Mouse (Mus musculus) liver, embryonic 12.5 days (tissue): ENCODE measurements around the gene Sema3g. TPM values are rescaled to one million over a fixed set of nuclear protein-coding genes. Genes with fewer than 3 reads are reported as not detected.

Experiments
- ATAC-seq: fragments of 200-750 bp; cut with Nextera tagmentation; 2 replicates; pipeline ENCODE4 v1.8.0; 2017; ENCODE audit warnings: moderate number of reproducible peaks, mild to moderate bottlenecking, moderate library complexity
- H3K27ac ChIP-seq: fragments of 300-500 bp; sonication (generic); 2 replicates; pipeline ENCODE4 v1.5.1; 2016; ENCODE audit warnings: mild to moderate bottlenecking
- H3K27me3 ChIP-seq: fragments of 300-500 bp; sonication (generic); replicated peaks from 2 replicates; pipeline ENCODE4 v1.6.1; 2016; ENCODE audit warnings: mild to moderate bottlenecking, moderate library complexity
- H3K36me3 ChIP-seq: fragments of 300-500 bp; sonication (generic); 2 replicates; pipeline ENCODE4 v1.6.1; 2016; ENCODE audit warnings: mild to moderate bottlenecking, moderate library complexity
- H3K4me1 ChIP-seq: fragments of 300-500 bp; sonication (generic); 2 replicates; pipeline ENCODE4 v1.6.1; 2016
- H3K4me2 ChIP-seq: fragments of 300-500 bp; sonication (generic); 2 replicates; pipeline ENCODE4 v1.6.1; 2016; ENCODE audit warnings: mild to moderate bottlenecking, moderate library complexity
- H3K4me3 ChIP-seq: fragments of 300-500 bp; sonication (generic); 2 replicates; pipeline ENCODE4 v1.5.1; 2016; ENCODE audit warnings: mild to moderate bottlenecking, moderate library complexity
- H3K9ac ChIP-seq: fragments of 300-500 bp; sonication (generic); 2 replicates; pipeline ENCODE4 v1.6.1; 2016; ENCODE audit warnings: mild to moderate bottlenecking, moderate library complexity
- H3K9me3 ChIP-seq: fragments of 300-500 bp; sonication (generic); replicated peaks from 2 replicates; pipeline ENCODE4 v1.6.1; 2016; ENCODE audit warnings: mild to moderate bottlenecking, moderate library complexity
- WGBS: fragments of 180-500 bp; shearing (Covaris S2); methylation state at CpG from one replicate; pipeline ENCODE4 v1.1.7; 2016; ENCODE audit not compliant: insufficient replicate concordance; 5-methylcytosine and 5-hydroxymethylcytosine counted together
- polyA plus RNA-seq: library from polyadenylated mRNA; unstranded; fragments of >200 nt; fragmentation: Nextera tagmentation; extraction: Ambion mirVana; gene quantifications from 2 replicates; pipeline ENCODE4 v1.2.1, GENCODE M21; 2016

Sema3g gene
- polyA plus RNA-seq, 1 experiment from 2014 or later: 0.18 TPM

GRCm38 (mm10) chr14:31212499-31212898, 5.2 kb upstream of the Sema3g start:
- Histone ChIP-seq H3K36me3 (no peaks in the 10 kb centered on the region), H3K4me2 (no peak overlapping the region), H3K4me1 (peaks cover 58% of the 10 kb centered on the region), H3K9me3 (no peaks in the 10 kb centered on the region), H3K27me3 (peaks cover 21% of the 10 kb centered on the region), H3K9ac (no peak overlapping the region), H3K4me3 (no peak overlapping the region), H3K27ac (no peak overlapping the region)
- ATAC-seq: no peak
- WGBS: 77% methylated on average over 3 of the region's 3 CpGs

- no peaks in the 10 kb centered on the region for H3K36me3 ChIP-seq
- no peak overlapping the region for H3K27ac ChIP-seq
- no peak overlapping the region for H3K4me3 ChIP-seq
- H3K9me3 ChIP-seq: no peaks in the 10 kb centered on the region
- H3K27me3 ChIP-seq: peaks cover 28% of the 10 kb centered on the region
- H3K4me2 ChIP-seq: no peak overlapping the region
- 65% methylated on average over 8 of the region's 8 CpGs for WGBS
- peaks cover 52% of the 10 kb centered on the region for H3K4me1 ChIP-seq
- H3K9ac ChIP-seq: no peak overlapping the region
- no peak for ATAC-seq
These were observed 3.8 kb upstream of the Sema3g start for GRCm38 (mm10) chr14:31213868-31214267.

DNA sequence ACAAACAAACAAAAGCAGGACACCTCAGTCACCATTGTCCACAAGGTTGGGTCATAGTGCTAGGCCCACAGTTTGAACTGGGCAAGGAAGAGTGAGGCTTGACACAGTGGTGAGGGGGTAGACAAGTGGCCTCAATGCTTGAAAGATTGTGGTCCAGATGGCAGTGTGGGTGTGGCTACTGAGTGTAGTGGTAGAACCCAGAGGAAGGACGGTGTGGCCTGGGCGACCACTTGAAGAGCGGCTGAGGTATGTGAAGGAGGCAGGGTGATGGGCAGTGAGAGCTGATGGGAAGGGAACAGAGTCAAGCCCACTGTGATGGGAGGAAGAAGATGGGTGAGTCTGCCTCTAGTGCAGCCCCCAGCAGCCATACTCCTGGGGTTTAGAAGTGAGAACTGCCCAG, 3.0 kb upstream of the Sema3g start:
- Histone ChIP-seq H3K4me3 (no peak overlapping the region), H3K4me2 (no peak overlapping the region), H3K36me3 (no peaks in the 10 kb centered on the region), H3K27ac (no peak overlapping the region), H3K4me1 (peaks cover 52% of the 10 kb centered on the region), H3K9me3 (no peaks in the 10 kb centered on the region), H3K27me3 (peaks cover 24% of the 10 kb centered on the region), H3K9ac (no peak overlapping the region)
- ATAC-seq: no peak
- WGBS: 42% methylated on average over 3 of the region's 3 CpGs

DNA sequence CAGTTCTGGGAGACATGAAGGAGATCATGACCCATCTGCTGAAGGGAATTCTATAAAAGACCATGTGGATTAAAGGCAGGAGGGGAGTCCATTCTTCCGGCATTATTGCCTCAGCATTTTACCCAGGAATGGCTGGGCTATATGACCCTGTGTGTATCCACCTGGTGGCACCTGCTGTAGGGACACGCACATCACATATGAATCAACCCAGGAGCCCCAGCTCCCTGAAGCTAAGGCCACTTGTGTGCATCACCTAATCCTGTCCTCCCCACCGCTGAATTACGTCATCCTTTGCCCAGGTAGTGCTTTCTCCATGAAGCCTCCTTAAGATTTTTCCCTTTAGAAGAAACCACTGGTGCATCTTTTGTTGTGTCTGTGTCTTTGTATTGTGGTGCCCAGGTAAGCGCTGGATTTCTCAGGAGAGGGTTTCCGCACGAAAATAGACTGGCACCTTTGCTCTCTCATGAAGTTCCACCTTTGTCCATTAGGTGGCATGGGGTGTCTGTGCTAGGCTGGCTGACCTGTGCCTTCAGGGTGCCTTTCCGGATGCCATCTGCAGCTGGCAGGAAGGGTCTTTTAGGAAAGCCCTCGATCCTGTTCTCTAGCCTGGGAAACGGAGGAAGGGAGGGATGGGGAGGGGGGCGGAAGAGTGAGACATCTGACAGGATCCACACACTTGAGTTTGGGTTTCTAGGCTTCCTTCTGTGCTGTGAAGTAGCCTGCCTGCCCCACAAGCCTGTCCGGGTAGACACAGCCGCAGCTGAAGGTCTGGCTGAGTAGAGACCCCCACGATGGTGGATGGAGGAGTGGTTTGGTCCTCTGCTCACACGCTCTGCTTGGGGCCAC, 2.3 kb upstream of the Sema3g start:
- Histone ChIP-seq H3K36me3 (no peaks in the 10 kb centered on the region), H3K9ac (no peak overlapping the region), H3K4me3 (no peak overlapping the region), H3K9me3 (no peaks in the 10 kb centered on the region), H3K27me3 (peaks cover 25% of the 10 kb centered on the region), H3K4me2 (no peak overlapping the region), H3K4me1 (peaks cover 52% of the 10 kb centered on the region), H3K27ac (0 out of 2 replicates have a peak overlapping the region, but pooled peaks have one; percentile 3)
- ATAC-seq: peak; percentile 27; the same call in 1 of the 2 replicates
- 32% methylated on average over 15 of the region's 15 CpGs for WGBS

GRCm38 (mm10) chr14:31216846-31217245, 814 bp upstream of the Sema3g start, which contains the start of gene Nisch:
Gene Nisch, minus strand, starts transcription at chr14:31216946.
- H3K27ac ChIP-seq: 0 out of 2 replicates have a peak within 1 kb of the TSS, but pooled peaks have one; percentile 3
- H3K9me3 ChIP-seq: no peaks in the 10 kb centered on the region
- H3K27me3 ChIP-seq: peaks cover 36% of the 10 kb centered on the region
- no peaks in the 10 kb centered on the region for H3K36me3 ChIP-seq
- H3K9ac ChIP-seq: peak within 1 kb of the TSS; percentile 22; the same call in 1 of the 2 replicates
- WGBS: 47% methylated on average over 2 of the region's 2 CpGs
- no peak within 1 kb of the TSS for H3K4me3 ChIP-seq
- H3K4me1 ChIP-seq: peaks cover 43% of the 10 kb centered on the region
- H3K4me2 ChIP-seq: peak within 1 kb of the TSS; percentile 26
- ATAC-seq: no peak

GRCm38 (mm10) chr14:31226978-31227377, 9.3 kb downstream of the Sema3g start:
- Histone ChIP-seq H3K27me3 (peaks cover 29% of the 10 kb centered on the region), H3K9ac (no peak overlapping the region), H3K27ac (no peak overlapping the region; the same call in 1 of the 2 replicates), H3K4me3 (no peak overlapping the region), H3K4me2 (no peak overlapping the region), H3K36me3 (no peaks in the 10 kb centered on the region), H3K4me1 (peaks cover 9% of the 10 kb centered on the region; the same call in 1 of the 2 replicates), H3K9me3 (no peaks in the 10 kb centered on the region)
- 69% methylated on average over 4 of the region's 4 CpGs for WGBS
- no peak for ATAC-seq

- no peak for ATAC-seq
- Histone ChIP-seq H3K27me3 (peaks cover 40% of the 10 kb centered on the region), H3K9me3 (no peaks in the 10 kb centered on the region), H3K27ac (no peak overlapping the region; the same call in 1 of the 2 replicates), H3K4me3 (no peak overlapping the region), H3K4me1 (peaks cover 17% of the 10 kb centered on the region; the same call in 1 of the 2 replicates), H3K9ac (no peak overlapping the region), H3K36me3 (no peaks in the 10 kb centered on the region), H3K4me2 (no peak overlapping the region)
- 28% methylated on average over 6 of the region's 6 CpGs for WGBS
These were observed 10.6 kb downstream of the Sema3g start for GRCm38 (mm10) chr14:31228234-31228633.

DNA sequence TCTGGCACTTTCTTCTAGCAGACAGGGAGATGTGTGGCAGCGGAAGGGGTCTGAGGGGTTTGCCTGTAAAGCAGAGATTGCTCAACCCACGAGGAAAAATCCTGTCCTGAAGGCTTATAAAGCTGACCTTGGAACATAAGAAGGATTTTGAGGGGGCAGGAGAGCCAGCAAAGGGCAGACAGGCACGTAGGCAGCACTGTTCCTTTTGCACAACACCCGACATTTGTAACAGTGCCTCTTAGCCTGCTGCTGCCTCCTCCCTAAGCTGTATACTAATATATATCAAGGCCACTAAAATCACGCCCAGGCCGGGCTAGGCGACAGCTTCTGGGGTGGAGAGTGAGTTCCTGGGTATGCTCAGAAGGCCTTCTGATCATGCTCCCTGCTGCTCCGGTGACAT, 12.8 kb downstream of the Sema3g start:
- Histone ChIP-seq H3K4me2 (no peak overlapping the region), H3K9me3 (no peaks in the 10 kb centered on the region), H3K9ac (no peak overlapping the region), H3K27ac (no peak overlapping the region), H3K36me3 (no peaks in the 10 kb centered on the region), H3K4me3 (no peak overlapping the region), H3K27me3 (peaks cover 47% of the 10 kb centered on the region; the same call in 1 of the 2 replicates), H3K4me1 (peaks cover 23% of the 10 kb centered on the region; the same call in 1 of the 2 replicates)
- WGBS: 60% methylated on average over 8 of the region's 8 CpGs
- ATAC-seq: no peak

- no peak overlapping the region for H3K4me2 ChIP-seq
- no peaks in the 10 kb centered on the region for H3K36me3 ChIP-seq
- no peak overlapping the region for H3K9ac ChIP-seq
- no peak for ATAC-seq
- peaks cover 47% of the 10 kb centered on the region; the same call in 1 of the 2 replicates for H3K27me3 ChIP-seq
- peaks cover 23% of the 10 kb centered on the region; the same call in 1 of the 2 replicates for H3K4me1 ChIP-seq
- no peak overlapping the region for H3K4me3 ChIP-seq
- H3K9me3 ChIP-seq: no peaks in the 10 kb centered on the region
- WGBS: 67% methylated on average over 13 of the region's 13 CpGs
- no peak overlapping the region for H3K27ac ChIP-seq
These were observed 14.9 kb downstream of the Sema3g start for GRCm38 (mm10) chr14:31232404-31233069.

GRCm38 (mm10) chr14:31233070-31233995, 15.7 kb downstream of the Sema3g start:
- ATAC-seq: peak; percentile 31; the same call in 1 of the 2 replicates
- no peak overlapping the region for H3K4me2 ChIP-seq
- peaks cover 22% of the 10 kb centered on the region; the same call in 1 of the 2 replicates for H3K4me1 ChIP-seq
- WGBS: 58% methylated on average over 14 of the region's 14 CpGs
- H3K9ac ChIP-seq: no peak overlapping the region
- no peaks in the 10 kb centered on the region for H3K36me3 ChIP-seq
- H3K9me3 ChIP-seq: no peaks in the 10 kb centered on the region
- peaks cover 43% of the 10 kb centered on the region; the same call in 1 of the 2 replicates for H3K27me3 ChIP-seq
- H3K27ac ChIP-seq: no peak overlapping the region
- H3K4me3 ChIP-seq: no peak overlapping the region

- H3K9ac ChIP-seq: no peak overlapping the region
- H3K4me2 ChIP-seq: no peak overlapping the region
- no peaks in the 10 kb centered on the region for H3K9me3 ChIP-seq
- WGBS: 9% methylated on average over 11 of the region's 11 CpGs
- H3K36me3 ChIP-seq: no peaks in the 10 kb centered on the region
- 0 out of 2 replicates have a peak, but pooled peaks have one; percentile 10 for ATAC-seq
- peaks cover 43% of the 10 kb centered on the region; the same call in 1 of the 2 replicates for H3K27me3 ChIP-seq
- H3K4me3 ChIP-seq: no peak overlapping the region
- H3K4me1 ChIP-seq: peaks cover 15% of the 10 kb centered on the region; the same call in 1 of the 2 replicates
- H3K27ac ChIP-seq: no peak overlapping the region
These were observed 16.4 kb downstream of the Sema3g start for GRCm38 (mm10) chr14:31233996-31234591.
